In the genomic region with DNA sequence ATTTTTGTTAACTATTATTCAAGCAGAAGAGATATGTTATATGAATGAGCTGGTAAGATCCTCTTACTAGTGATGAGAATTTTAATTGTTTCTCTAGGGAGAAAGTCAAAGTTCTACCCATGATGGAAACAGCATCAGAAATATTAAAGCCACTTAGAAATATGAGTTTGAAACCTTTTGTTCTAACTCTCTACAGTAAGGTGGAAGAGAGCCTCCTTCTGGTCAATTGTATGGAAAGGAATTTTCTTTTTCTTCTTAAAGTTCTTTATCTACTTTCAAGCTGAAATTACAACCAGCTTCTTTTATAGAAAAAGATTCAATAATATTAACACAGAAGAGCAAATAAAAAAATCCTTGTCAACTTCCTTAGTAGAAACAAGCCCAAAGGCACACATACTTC, we compare ENCODE assay signal across 16 mouse cellular contexts.
DNase-seq lines count a peak whose midpoint lies in the region; ATAC-seq and TF ChIP-seq lines count a peak whose summit lies in the region.
"Had no signal": no experiment of that assay in that cellular context is flagged by ENCODE, and none has a peak within 500 bp of the region (broad histone marks: within the 10 kb centered on the region; RNA-seq: fewer than 3 reads in every experiment).

No protein-coding gene starts in this region.

- no peaks in the 10 kb centered on the region for H3K9me3 ChIP-seq in hindbrain, embryonic 14.5 days (ENCODE audit: control insufficient read depth, low read length)
- no peaks in the 10 kb centered on the region for H3K9me3 ChIP-seq in hindbrain, embryonic 11.5 days (ENCODE audit: control insufficient read depth, low read length)
- H3K9me3 ChIP-seq in lung, embryonic 14.5 days (ENCODE audit: low read depth, low read length) = no peaks in the 10 kb centered on the region
- H3K9me3 ChIP-seq: embryonic facial prominence, embryonic 13.5 days; hindbrain, embryonic 10.5 days; intestine, embryonic 15.5 days; midbrain, embryonic 15.5 days had no signal

- H3K4me1 ChIP-seq in hindbrain, embryonic 14.5 days (replicated peaks; ENCODE audit: control insufficient read depth, insufficient read depth, low read length) = no peaks in the 10 kb centered on the region
- H3K4me1 ChIP-seq in hindbrain, embryonic 11.5 days (replicated peaks; ENCODE audit: control insufficient read depth, insufficient read depth, low read length) = no peaks in the 10 kb centered on the region
- no peaks in the 10 kb centered on the region for H3K4me1 ChIP-seq in lung, embryonic 14.5 days (ENCODE audit: insufficient read depth)
- H3K4me1 ChIP-seq: hindbrain, embryonic 10.5 days; intestine, embryonic 15.5 days; midbrain, embryonic 15.5 days had no signal

- no peaks in the 10 kb centered on the region for H3K27me3 ChIP-seq in hindbrain, embryonic 14.5 days (ENCODE audit: control insufficient read depth, insufficient read depth, low read length)
- H3K27me3 ChIP-seq in hindbrain, embryonic 11.5 days (ENCODE audit: control insufficient read depth, insufficient read depth, low read length) = no peaks in the 10 kb centered on the region
- no peaks in the 10 kb centered on the region for H3K27me3 ChIP-seq in lung, embryonic 14.5 days (ENCODE audit: insufficient read depth, low read length)
- H3K27me3 ChIP-seq: embryonic facial prominence, embryonic 13.5 days; intestine, embryonic 15.5 days; midbrain, embryonic 15.5 days had no signal

- no peak overlapping the region for H3K9ac ChIP-seq in hindbrain, embryonic 14.5 days
- H3K9ac ChIP-seq in hindbrain, embryonic 11.5 days (ENCODE audit: low read depth, low read length) = no peak overlapping the region
- no peak overlapping the region for H3K9ac ChIP-seq in lung, embryonic 14.5 days
- H3K9ac ChIP-seq: embryonic facial prominence, embryonic 13.5 days; intestine, embryonic 15.5 days; midbrain, embryonic 15.5 days had no signal

- TF ChIP-seq CTCF in lung, embryonic 14.5 days (IDR thresholded peaks at IDR 0.05; ENCODE audit: low read depth) = peak; percentile 49

- ATAC-seq in cerebellum, adult (ENCODE audit: insufficient number of reproducible peaks, low FRiP score, low TSS enrichment) = no peak
- ATAC-seq in hindbrain, embryonic 14.5 days (ENCODE audit: low FRiP score) = no peak
- ATAC-seq in hindbrain, embryonic 11.5 days (ENCODE audit: low FRiP score) = no peak
- no peak for ATAC-seq in lung, embryonic 14.5 days (ENCODE audit: insufficient read depth)
- ATAC-seq: intestine, embryonic 15.5 days; midbrain, embryonic 15.5 days had no signal

- no peak overlapping the region for H3K27ac ChIP-seq in hindbrain, embryonic 14.5 days
- H3K27ac ChIP-seq in hindbrain, embryonic 11.5 days (ENCODE audit: low read depth, low read length) = no peak overlapping the region
- H3K27ac ChIP-seq in lung, embryonic 14.5 days (ENCODE audit: low read depth) = no peak overlapping the region
- H3K27ac ChIP-seq: embryonic facial prominence, embryonic 13.5 days; hindbrain, embryonic 10.5 days; intestine, embryonic 15.5 days; midbrain, embryonic 15.5 days had no signal

- peak; percentile 1 for DNase-seq in cerebellum, adult 9-10 months
- DNase-seq in hindbrain, embryonic 14.5 days (ENCODE audit: low spot score) = peak; percentile 40
- no peak for DNase-seq in hindbrain, embryonic 11.5 days (ENCODE audit: low spot score)
- peak; percentile 77 for DNase-seq in lung, embryonic 14.5 days
- DNase-seq in lung, postnatal 14 days = no peak
- DNase-seq in fibroblast of lung, adult 2 months (ENCODE audit: low read depth) = peak; percentile 9
- no peak for DNase-seq in T-cell, adult 2 months (ENCODE audit: low spot score)
- DNase-seq: cerebellum, adult 8-10 months; kidney, postnatal 14 days; lung, adult 2 months; thymus, postnatal 25 days had no signal

- H3K4me3 ChIP-seq in hindbrain, embryonic 14.5 days (replicated peaks; ENCODE audit: low read length) = no peak overlapping the region
- no peak overlapping the region for H3K4me3 ChIP-seq in hindbrain, embryonic 11.5 days (ENCODE audit: low read depth, low read length)
- H3K4me3 ChIP-seq in lung, embryonic 14.5 days (ENCODE audit: low read depth, low read length) = no peak overlapping the region
- H3K4me3 ChIP-seq: embryonic facial prominence, embryonic 13.5 days; hindbrain, embryonic 10.5 days; intestine, embryonic 15.5 days; midbrain, embryonic 15.5 days had no signal

- no peak overlapping the region for H3K4me2 ChIP-seq in hindbrain, embryonic 14.5 days (replicated peaks)
- no peak overlapping the region for H3K4me2 ChIP-seq in hindbrain, embryonic 11.5 days (replicated peaks; ENCODE audit: low read depth, low read length)
- H3K4me2 ChIP-seq in lung, embryonic 14.5 days = no peak overlapping the region
- H3K4me2 ChIP-seq: embryonic facial prominence, embryonic 13.5 days; intestine, embryonic 15.5 days; midbrain, embryonic 15.5 days had no signal

- no peaks in the 10 kb centered on the region for H3K36me3 ChIP-seq in hindbrain, embryonic 14.5 days (replicated peaks; ENCODE audit: control insufficient read depth, insufficient read depth)
- H3K36me3 ChIP-seq in hindbrain, embryonic 11.5 days (ENCODE audit: control insufficient read depth, insufficient read depth, low read length) = no peaks in the 10 kb centered on the region
- H3K36me3 ChIP-seq in lung, embryonic 14.5 days (ENCODE audit: insufficient read depth) = no peaks in the 10 kb centered on the region
- H3K36me3 ChIP-seq: embryonic facial prominence, embryonic 13.5 days; hindbrain, embryonic 10.5 days; intestine, embryonic 15.5 days; midbrain, embryonic 15.5 days had no signal

Comparison
In these comparisons a context has a peak if more than half of its experiments do, and no peak if none do; other contexts are left out.
1. DNase-seq: peak in cerebellum, adult 9-10 months (single experiment), hindbrain, embryonic 14.5 days (single experiment), lung, embryonic 14.5 days (single experiment) and fibroblast of lung, adult 2 months (single experiment); none in hindbrain, embryonic 11.5 days (single experiment), lung, postnatal 14 days (single experiment) and T-cell, adult 2 months (single experiment).